Mouse (Mus musculus) liver, embryonic 11.5 days (tissue): ENCODE measurements around the gene Plekhj1. TPM values are rescaled to one million over a fixed set of nuclear protein-coding genes. Genes with fewer than 3 reads are reported as not detected.
A peak's percentile ranks its signal among the peaks of the same experiment; 100 is the strongest.
"Not testable (repeated sequence)": the region's sequence is repeated elsewhere in the genome, so short reads cannot be mapped to it uniquely, and the experiment has no call there.

Experiments
- ATAC-seq: fragments of 200-750 bp; cut with Nextera tagmentation; replicated peaks from 2 replicates; pipeline ENCODE4 v1.8.0; 2017; ENCODE audit warnings: moderate number of reproducible peaks, mild to moderate bottlenecking, moderate TSS enrichment, moderate library complexity; ENCODE audit not compliant: low FRiP score
- DNase-seq: peaks from one replicate; pipeline ENCODE4 v3.0.0-alpha.2; 2017; ENCODE audit warnings: low spot score
- H3K27ac ChIP-seq: fragments of 300-500 bp; sonication (generic); 2 replicates; pipeline ENCODE4 v1.5.1; 2014; ENCODE audit warnings: mild to moderate bottlenecking, low read depth, low read length, control low read depth
- H3K27me3 ChIP-seq: fragments of 300-500 bp; sonication (generic); replicated peaks from 2 replicates; pipeline ENCODE4 v1.6.1; 2014; ENCODE audit warnings: low read length, mixed read lengths; ENCODE audit not compliant: control insufficient read depth, insufficient read depth
- H3K36me3 ChIP-seq: fragments of 300-500 bp; sonication (generic); 2 replicates; pipeline ENCODE4 v1.6.1; 2014; ENCODE audit warnings: mild to moderate bottlenecking, low read length, moderate library complexity, mixed read lengths; ENCODE audit not compliant: control insufficient read depth, insufficient read depth
- H3K4me1 ChIP-seq: fragments of 300-500 bp; sonication (generic); replicated peaks from 2 replicates; pipeline ENCODE4 v1.6.1; 2014; ENCODE audit warnings: low read length, mixed read lengths; ENCODE audit not compliant: control insufficient read depth, insufficient read depth
- H3K4me2 ChIP-seq: fragments of 300-500 bp; sonication (generic); 2 replicates; pipeline ENCODE4 v1.6.1; 2014; ENCODE audit warnings: mild to moderate bottlenecking, control low read depth, moderate library complexity
- H3K4me3 ChIP-seq: fragments of 300-500 bp; sonication (generic); 2 replicates; pipeline ENCODE4 v1.5.1; 2014; ENCODE audit warnings: low read depth, low read length, control low read depth
- H3K9ac ChIP-seq: fragments of 300-500 bp; sonication (generic); 2 replicates; pipeline ENCODE4 v1.6.1; 2014; ENCODE audit warnings: low read depth, low read length, control low read depth
- H3K9me3 ChIP-seq: fragments of 300-500 bp; sonication (generic); 2 replicates; pipeline ENCODE4 v1.6.1; 2016; ENCODE audit warnings: low read length, inconsistent platforms, mixed read lengths; ENCODE audit not compliant: control insufficient read depth
- WGBS: fragments of 180-500 bp; shearing (Covaris S2); extraction: QIAGEN DNeasy Blood & Tissue Kit; methylation state at CpG from one replicate; pipeline ENCODE4 v1.1.7; 2014; 5-methylcytosine and 5-hydroxymethylcytosine counted together
- polyA plus RNA-seq: library from polyadenylated mRNA; unstranded; fragments of >200 nt; fragmentation: Nextera tagmentation; extraction: Ambion mirVana; gene quantifications from 2 replicates; pipeline ENCODE4 v1.2.1, GENCODE M21; 2014

Plekhj1 gene
- polyA plus RNA-seq, 1 experiment from 2014 or later, result 188 TPM

DNA sequence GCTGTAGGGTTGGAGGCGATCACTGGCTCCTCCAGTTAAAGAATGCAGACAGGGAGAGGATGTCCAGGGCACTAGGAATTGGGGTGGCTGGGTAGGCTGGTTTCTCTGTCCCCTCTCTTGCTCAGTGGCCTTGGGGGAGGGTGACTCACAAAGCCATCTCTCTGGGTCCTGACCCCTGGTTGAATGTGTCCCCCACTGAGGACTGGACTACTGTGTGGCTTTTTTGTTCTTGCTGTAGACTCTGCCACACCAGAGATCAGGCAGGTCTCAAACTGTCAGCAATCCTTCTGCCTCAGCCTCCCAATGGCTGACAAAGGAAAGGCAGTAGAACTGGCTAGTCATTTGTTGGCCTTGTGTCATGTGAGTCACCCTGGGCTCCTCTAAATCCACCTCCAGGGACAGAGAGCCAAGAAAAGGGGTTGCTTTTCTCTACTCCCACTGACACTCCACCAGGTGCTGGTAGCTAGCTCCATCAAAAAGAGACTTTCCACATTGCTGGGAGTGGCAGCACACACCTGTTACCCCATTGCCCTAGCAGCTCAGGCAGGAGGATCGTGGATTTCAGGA lies 40.0 kb upstream of the Plekhj1 start:
- H3K9me3 ChIP-seq, result no peaks in the 10 kb centered on the region
- H3K4me1 ChIP-seq, result no peaks in the 10 kb centered on the region
- H3K36me3 ChIP-seq, result no peaks in the 10 kb centered on the region
- H3K4me2 ChIP-seq, result no peak overlapping the region
- peaks cover 77% of the 10 kb centered on the region for H3K27me3 ChIP-seq
- ATAC-seq (no peak), DNase-seq (no peak)
- WGBS, result 67% methylated on average over 2 of the region's 2 CpGs
- no peak overlapping the region for H3K9ac ChIP-seq
- H3K4me3 ChIP-seq, result no peak overlapping the region
- no peak overlapping the region for H3K27ac ChIP-seq

- no peak overlapping the region for H3K4me3 ChIP-seq
- WGBS, result 30% methylated on average over 2 of the region's 2 CpGs
- no peak overlapping the region for H3K4me2 ChIP-seq
- H3K36me3 ChIP-seq, result no peaks in the 10 kb centered on the region
- H3K4me1 ChIP-seq, result no peaks in the 10 kb centered on the region
- H3K27me3 ChIP-seq, result peaks cover 76% of the 10 kb centered on the region
- DNase-seq (no peak), ATAC-seq (no peak)
- H3K9me3 ChIP-seq, result no peaks in the 10 kb centered on the region
- no peak overlapping the region for H3K27ac ChIP-seq
- no peak overlapping the region for H3K9ac ChIP-seq
Measured at GRCm38 (mm10) chr10:80837827-80838226, 39.4 kb upstream of the Plekhj1 start.

GRCm38 (mm10) chr10:80836949-80837379 lies 38.5 kb upstream of the Plekhj1 start:
- ATAC-seq (no peak; the same call in 1 of the 2 replicates), DNase-seq (no peak)
- peaks cover 71% of the 10 kb centered on the region for H3K27me3 ChIP-seq
- no peaks in the 10 kb centered on the region for H3K4me1 ChIP-seq
- no peak overlapping the region for H3K4me2 ChIP-seq
- no peaks in the 10 kb centered on the region; the same call in 1 of the 2 replicates for H3K36me3 ChIP-seq
- H3K9ac ChIP-seq, result no peak overlapping the region
- H3K9me3 ChIP-seq, result no peaks in the 10 kb centered on the region
- no peak overlapping the region for H3K27ac ChIP-seq
- 50% methylated on average over 7 of the region's 7 CpGs for WGBS
- H3K4me3 ChIP-seq, result no peak overlapping the region

- Histone ChIP-seq H3K4me3 (0 out of 2 replicates have a peak overlapping the region, but pooled peaks have one; percentile 8), H3K4me2 (no peak overlapping the region), H3K4me1 (peaks cover 12% of the 10 kb centered on the region), H3K36me3 (no peaks in the 10 kb centered on the region; the same call in 1 of the 2 replicates), H3K9ac (0 out of 2 replicates have a peak overlapping the region, but pooled peaks have one; percentile 34), H3K27me3 (peaks cover 59% of the 10 kb centered on the region), H3K9me3 (no peaks in the 10 kb centered on the region), H3K27ac (no peak overlapping the region)
- 48% methylated on average over 30 of the region's 30 CpGs for WGBS
- DNase-seq (no peak), ATAC-seq (no peak)
Measured at GRCm38 (mm10) chr10:80835617-80836016, 37.2 kb upstream of the Plekhj1 start.

DNA sequence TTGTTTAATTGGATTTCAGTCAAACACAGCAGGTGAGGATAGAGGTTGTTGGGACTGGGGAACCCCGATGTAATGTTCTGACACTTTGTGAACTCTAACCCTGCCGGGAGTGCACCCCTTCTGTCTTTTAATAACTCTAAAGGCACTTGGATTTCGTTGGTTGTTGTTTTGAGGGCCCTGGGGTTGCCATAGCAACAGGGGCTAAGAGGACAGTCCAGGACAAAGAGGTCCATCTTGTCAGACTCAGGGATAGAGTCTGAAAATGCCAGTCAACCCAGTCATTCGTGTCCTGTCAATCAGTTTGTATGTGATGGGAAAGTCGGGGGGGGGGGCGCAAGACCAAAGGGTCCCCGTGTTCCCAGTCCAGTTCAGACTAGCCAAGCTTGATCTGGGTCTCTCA lies 34.4 kb upstream of the Plekhj1 start:
- H3K4me1 ChIP-seq, result peaks cover 34% of the 10 kb centered on the region
- peaks cover 12% of the 10 kb centered on the region for H3K36me3 ChIP-seq
- no peak overlapping the region for H3K9ac ChIP-seq
- DNase-seq (no peak), ATAC-seq (no peak)
- H3K4me3 ChIP-seq, result no peak overlapping the region
- no peak overlapping the region for H3K27ac ChIP-seq
- H3K4me2 ChIP-seq, result no peak overlapping the region
- no peaks in the 10 kb centered on the region for H3K9me3 ChIP-seq
- 75% methylated on average over 7 of the region's 7 CpGs for WGBS
- H3K27me3 ChIP-seq, result peaks cover 51% of the 10 kb centered on the region

- Histone ChIP-seq H3K27me3 (peaks cover 36% of the 10 kb centered on the region), H3K9ac (no peak overlapping the region), H3K27ac (peak overlapping the region; percentile 52), H3K4me2 (peak overlapping the region; percentile 30), H3K9me3 (no peaks in the 10 kb centered on the region), H3K36me3 (peaks cover 12% of the 10 kb centered on the region), H3K4me1 (peaks cover 40% of the 10 kb centered on the region), H3K4me3 (no peak overlapping the region)
- WGBS, result 3% methylated on average over 9 of the region's 9 CpGs
- ATAC-seq (peak; percentile 16; the same call in 1 of the 2 replicates), DNase-seq (peak; percentile 63)
Measured at GRCm38 (mm10) chr10:80831136-80831535, 32.7 kb upstream of the Plekhj1 start.

DNA sequence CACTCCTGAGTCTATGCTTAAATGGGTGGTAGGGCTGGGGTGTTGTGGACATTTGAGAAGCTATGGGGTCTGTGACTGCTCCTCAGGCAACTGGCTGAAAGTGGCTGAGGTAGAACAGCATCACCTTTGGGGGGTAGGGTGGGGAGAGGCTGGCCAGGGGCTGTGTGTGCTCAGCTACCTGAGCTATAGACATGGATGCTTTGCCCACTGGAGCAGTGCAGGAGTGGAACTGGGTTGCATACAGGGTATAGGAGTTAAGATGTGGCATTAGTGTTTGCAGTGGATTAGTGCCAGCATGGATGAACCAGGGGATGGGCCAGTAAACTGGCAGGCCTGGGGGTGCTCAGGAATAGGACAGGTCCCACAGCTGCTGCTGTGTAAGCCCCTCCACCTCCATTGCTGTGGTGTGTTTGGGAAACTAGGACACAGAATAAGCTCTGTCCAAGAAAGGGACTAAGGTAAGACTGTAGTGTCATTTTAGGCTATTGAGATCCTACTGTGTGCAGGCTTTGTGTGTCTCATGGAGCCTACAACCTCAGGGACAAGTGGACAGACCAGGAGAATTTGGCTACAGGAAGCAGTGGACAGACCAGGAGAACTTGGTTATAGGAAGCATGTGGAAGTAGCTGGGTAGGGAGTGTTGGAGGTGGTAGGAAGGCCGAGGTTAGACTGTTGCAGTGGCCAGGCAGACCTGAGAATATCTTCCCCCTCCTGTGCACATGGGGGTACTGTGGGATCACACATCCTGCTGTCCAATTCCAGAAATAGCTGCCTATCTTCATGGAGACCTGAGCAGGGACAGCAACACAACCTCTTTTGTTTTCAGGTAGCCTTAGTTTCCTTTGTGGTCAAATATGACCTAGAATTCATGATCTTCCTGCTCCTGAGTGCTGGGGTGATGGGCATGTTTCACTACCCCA lies 31.2 kb upstream of the Plekhj1 start:
- ATAC-seq, result no peak
- no peak for DNase-seq
- Histone ChIP-seq H3K4me1 (peaks cover 40% of the 10 kb centered on the region), H3K27ac (peak overlapping the region; percentile 38), H3K27me3 (peaks cover 21% of the 10 kb centered on the region), H3K9me3 (no peaks in the 10 kb centered on the region), H3K36me3 (peaks cover 12% of the 10 kb centered on the region), H3K4me2 (peak overlapping the region; percentile 20), H3K9ac (no peak overlapping the region), H3K4me3 (peak overlapping the region; percentile 20; the same call in 1 of the 2 replicates)
- WGBS, result 55% methylated on average over 1 of the region's 1 CpGs

DNA sequence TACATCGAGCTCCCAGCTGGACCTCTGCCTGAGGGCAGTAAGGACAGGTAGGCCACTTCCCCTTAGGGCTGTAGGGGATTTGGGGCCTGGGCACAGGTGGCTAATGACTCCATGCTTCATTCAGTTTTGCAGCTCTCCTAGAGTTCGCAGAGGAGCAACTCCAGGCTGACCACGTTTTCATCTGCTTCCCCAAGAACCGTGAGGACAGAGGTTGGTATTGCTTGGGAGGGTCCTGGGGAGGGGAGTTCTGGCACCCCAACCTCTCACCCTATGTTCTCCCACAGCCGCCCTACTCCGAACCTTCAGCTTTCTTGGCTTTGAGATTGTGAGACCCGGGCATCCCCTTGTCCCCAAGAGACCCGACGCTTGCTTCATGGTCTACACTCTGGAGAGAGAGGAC lies 30.2 kb upstream of the Plekhj1 start:
- Histone ChIP-seq H3K27me3 (peaks cover 11% of the 10 kb centered on the region), H3K4me1 (peaks cover 50% of the 10 kb centered on the region), H3K4me3 (peak overlapping the region; percentile 69), H3K36me3 (peaks cover 12% of the 10 kb centered on the region), H3K4me2 (peak overlapping the region; percentile 100)
- ATAC-seq, H3K27ac ChIP-seq, DNase-seq, H3K9me3 ChIP-seq, H3K9ac ChIP-seq: not testable (repeated sequence)
- 82% methylated on average over 8 of the region's 9 CpGs for WGBS
